Mouse (Mus musculus) kidney, postnatal 0 days (tissue): ENCODE results near the gene Fgfrl1. TPM values are rescaled to one million over a fixed set of nuclear protein-coding genes. Genes with fewer than 3 reads are reported as not detected.

Experiments used
- ATAC-seq: fragments of 200-750 bp; cut with Nextera tagmentation; replicated peaks from 2 replicates; pipeline ENCODE4 v1.8.0; 2017; ENCODE audit warnings: low read depth, moderate number of reproducible peaks, moderate TSS enrichment, moderate library complexity; ENCODE audit not compliant: low FRiP score
- DNase-seq: peaks from one replicate; pipeline ENCODE4 v3.0.0-alpha.2; 2016; ENCODE audit warnings: low spot score
- H3K27ac ChIP-seq: fragments of 300-500 bp; sonication (generic); 2 replicates; pipeline ENCODE4 v1.5.1; 2014; ENCODE audit warnings: mild to moderate bottlenecking
- H3K27me3 ChIP-seq: fragments of 300-500 bp; sonication (generic); 2 replicates; pipeline ENCODE4 v1.6.1; 2014; ENCODE audit warnings: low read length, mixed read lengths; ENCODE audit not compliant: insufficient read depth
- H3K36me3 ChIP-seq: fragments of 300-500 bp; sonication (generic); 2 replicates; pipeline ENCODE4 v1.6.1; 2014; ENCODE audit warnings: low read length, mixed read lengths; ENCODE audit not compliant: insufficient read depth
- H3K4me1 ChIP-seq: fragments of 300-500 bp; sonication (generic); replicated peaks from 2 replicates; pipeline ENCODE4 v1.6.1; 2014; ENCODE audit warnings: antibody characterized with exemption, low read length, mixed read lengths; ENCODE audit not compliant: insufficient read depth
- H3K4me2 ChIP-seq: fragments of 300-500 bp; sonication (generic); 2 replicates; pipeline ENCODE4 v1.6.1; 2014; ENCODE audit warnings: mild to moderate bottlenecking, low read length, moderate library complexity, mixed read lengths
- H3K4me3 ChIP-seq: fragments of 300-500 bp; sonication (generic); replicated peaks from 2 replicates; pipeline ENCODE4 v1.5.1; 2014; ENCODE audit warnings: low read depth, low read length
- H3K9ac ChIP-seq: fragments of 300-500 bp; sonication (generic); 2 replicates; pipeline ENCODE4 v1.6.1; 2014; ENCODE audit warnings: low read depth, low read length
- H3K9me3 ChIP-seq: fragments of 300-500 bp; sonication (generic); replicated peaks from 2 replicates; pipeline ENCODE4 v1.6.1; 2016; ENCODE audit warnings: low read length, inconsistent platforms, mixed read lengths
- CTCF ChIP-seq: IDR thresholded peaks from 2 replicates; pipeline ENCODE4 v1.5.1; 2016; ENCODE audit warnings: antibody characterized with exemption, low read depth, mild to moderate bottlenecking, moderate library complexity
- WGBS: fragments of 180-500 bp; shearing (Covaris S2); extraction: QIAGEN DNeasy Blood & Tissue Kit; methylation state at CpG from one replicate; pipeline ENCODE4 v1.1.7; 2014; 5-methylcytosine and 5-hydroxymethylcytosine counted together
- polyA plus RNA-seq: library from polyadenylated mRNA; unstranded; fragments of >200 nt; fragmentation: Nextera tagmentation; extraction: Ambion mirVana; gene quantifications from 2 replicates; pipeline ENCODE4 v1.2.1, GENCODE M21; 2015

Gene Fgfrl1
- polyA plus RNA-seq, 1 experiment from 2014 or later, result 25.1 TPM

- Histone ChIP-seq H3K27ac (no peak overlapping the region), H3K9me3 (no peaks in the 10 kb centered on the region), H3K4me2 (no peak overlapping the region), H3K27me3 (no peaks in the 10 kb centered on the region), H3K36me3 (peaks cover 39% of the 10 kb centered on the region), H3K4me3 (no peak overlapping the region), H3K9ac (no peak overlapping the region), H3K4me1 (peaks cover 4% of the 10 kb centered on the region)
- no peak for TF ChIP-seq CTCF
- WGBS, result 97% methylated on average over 9 of the region's 9 CpGs
- DNase-seq (no peak), ATAC-seq (no peak)
Observed at GRCm38 (mm10) chr5:108655381-108655780, 36.8 kb upstream of the Fgfrl1 start.

GRCm38 (mm10) chr5:108655891-108656650 is 36.1 kb upstream of the Fgfrl1 start:
- no peak for DNase-seq
- 88% methylated on average over 15 of the region's 15 CpGs for WGBS
- Histone ChIP-seq H3K4me2 (no peak overlapping the region), H3K27me3 (no peaks in the 10 kb centered on the region), H3K9ac (no peak overlapping the region), H3K4me1 (peaks cover 4% of the 10 kb centered on the region), H3K9me3 (no peaks in the 10 kb centered on the region), H3K36me3 (peaks cover 34% of the 10 kb centered on the region), H3K4me3 (no peak overlapping the region), H3K27ac (no peak overlapping the region)
- ATAC-seq, result no peak
- no peak for TF ChIP-seq CTCF

GRCm38 (mm10) chr5:108657406-108657805 is 34.8 kb upstream of the Fgfrl1 start:
- H3K36me3 ChIP-seq, result peaks cover 34% of the 10 kb centered on the region
- ATAC-seq (no peak), DNase-seq (no peak)
- H3K27me3 ChIP-seq, result no peaks in the 10 kb centered on the region
- H3K4me1 ChIP-seq, result peaks cover 4% of the 10 kb centered on the region
- no peak overlapping the region for H3K27ac ChIP-seq
- no peak overlapping the region for H3K9ac ChIP-seq
- no peak overlapping the region for H3K4me3 ChIP-seq
- no peak overlapping the region for H3K4me2 ChIP-seq
- no peak for TF ChIP-seq CTCF
- 78% methylated on average over 5 of the region's 5 CpGs for WGBS
- H3K9me3 ChIP-seq, result no peaks in the 10 kb centered on the region

- no peak for TF ChIP-seq CTCF
- Histone ChIP-seq H3K4me1 (peaks cover 4% of the 10 kb centered on the region), H3K27ac (no peak overlapping the region), H3K4me2 (no peak overlapping the region), H3K9me3 (no peaks in the 10 kb centered on the region), H3K4me3 (no peak overlapping the region), H3K27me3 (no peaks in the 10 kb centered on the region), H3K36me3 (peaks cover 31% of the 10 kb centered on the region), H3K9ac (no peak overlapping the region)
- DNase-seq (no peak), ATAC-seq (no peak)
- 96% methylated on average over 1 of the region's 1 CpGs for WGBS
Observed at GRCm38 (mm10) chr5:108658611-108659010, 33.6 kb upstream of the Fgfrl1 start.

GRCm38 (mm10) chr5:108659698-108660631 is 32.2 kb upstream of the Fgfrl1 start, which contains the start of gene Idua:
Idua (plus strand) TSS chr5:108660331.
- H3K36me3 ChIP-seq, result peaks cover 19% of the 10 kb centered on the region
- no peak for TF ChIP-seq CTCF
- no peaks in the 10 kb centered on the region for H3K27me3 ChIP-seq
- peaks cover 4% of the 10 kb centered on the region for H3K4me1 ChIP-seq
- peak within 1 kb of the TSS; percentile 66; the same call in 1 of the 2 replicates for H3K27ac ChIP-seq
- peak within 1 kb of the TSS; percentile 81 for H3K4me3 ChIP-seq
- WGBS, result 10% methylated on average over 24 of the region's 24 CpGs
- peak; percentile 19 for DNase-seq
- H3K9me3 ChIP-seq, result no peaks in the 10 kb centered on the region
- peak within 1 kb of the TSS; percentile 97 for H3K4me2 ChIP-seq
- ATAC-seq, result peak; percentile 69
- H3K9ac ChIP-seq, result peak within 1 kb of the TSS; percentile 91

- H3K4me3 ChIP-seq, result peak overlapping the region; percentile 81
- no peaks in the 10 kb centered on the region for H3K9me3 ChIP-seq
- peak; percentile 96 for DNase-seq
- 12% methylated on average over 36 of the region's 36 CpGs for WGBS
- peak; percentile 99 for ATAC-seq
- H3K27me3 ChIP-seq, result no peaks in the 10 kb centered on the region
- H3K27ac ChIP-seq, result peak overlapping the region; percentile 66; the same call in 1 of the 2 replicates
- peaks cover 4% of the 10 kb centered on the region for H3K4me1 ChIP-seq
- TF ChIP-seq CTCF, result no peak
- peaks cover 12% of the 10 kb centered on the region for H3K36me3 ChIP-seq
- peak overlapping the region; percentile 97 for H3K4me2 ChIP-seq
- H3K9ac ChIP-seq, result peak overlapping the region; percentile 91
Observed at GRCm38 (mm10) chr5:108660632-108661268, 31.4 kb upstream of the Fgfrl1 start.
